Mouse (Mus musculus): Measurements from ENCODE around the gene Nat8f1. TPM values are rescaled to one million over a fixed set of nuclear protein-coding genes. Genes with fewer than 3 reads are reported as not detected.
"Not testable (repeated sequence)": the region's sequence is repeated elsewhere in the genome, so short reads cannot be mapped to it uniquely, and the experiment has no call there.

Gene Nat8f1
- polyA plus RNA-seq, 1 experiment: 3.8 TPM

- no peak for TF ChIP-seq CEBPB (IDR thresholded peaks at IDR 0.05; ENCODE audit: insufficient read depth, poor library complexity, severe bottlenecking)
- no peak for TF ChIP-seq E2F4 (IDR thresholded peaks at IDR 0.05; ENCODE audit: insufficient read depth)
- TF ChIP-seq USF1 (IDR thresholded peaks at IDR 0.05; ENCODE audit: low read depth): no peak
- no peak for TF ChIP-seq MYOD1 (IDR thresholded peaks at IDR 0.05; ENCODE audit: control insufficient read depth in 1 of 3, insufficient read length in 2 of 3, low read depth in 2 of 3)
- Histone ChIP-seq H3ac (ENCODE audit: control insufficient read depth, insufficient read length) (no peak overlapping the region), H3K36me3 (ENCODE audit: control insufficient read depth, insufficient read depth) (peaks cover 35% of the 10 kb centered on the region)
These were observed 12.3 kb upstream of the Nat8f1 start for GRCm38 (mm10) chr6:85927476-85928464.

GRCm38 (mm10) chr6:85926709-85927108 lies 11.2 kb upstream of the Nat8f1 start:
- no peak overlapping the region for H3K4me3 ChIP-seq
- TF ChIP-seq TCF3 (IDR thresholded peaks at IDR 0.05; ENCODE audit: insufficient read length, low read depth) (no peak), E2F4 (IDR thresholded peaks at IDR 0.05; ENCODE audit: insufficient read depth) (no peak), CEBPB (IDR thresholded peaks at IDR 0.05; ENCODE audit: insufficient read depth, poor library complexity, severe bottlenecking) (no peak), SRF (IDR thresholded peaks at IDR 0.05; ENCODE audit: control insufficient read depth, insufficient read length, low read depth) (no peak), USF1 (IDR thresholded peaks at IDR 0.05; ENCODE audit: low read depth) (no peak), TCF12 (IDR thresholded peaks at IDR 0.05; ENCODE audit: insufficient read depth, poor library complexity, severe bottlenecking) (no peak), POLR2A (IDR thresholded peaks at IDR 0.05; ENCODE audit: insufficient read length, low read depth) (no peak), MYOG (IDR thresholded peaks at IDR 0.05; ENCODE audit: control insufficient read depth in 1 of 3, insufficient read depth in 1 of 3, insufficient read length in 2 of 3, low read depth in 2 of 3) (no peak), REST (IDR thresholded peaks at IDR 0.05; ENCODE audit: insufficient read depth, insufficient read length) (no peak), MAX (IDR thresholded peaks at IDR 0.05; ENCODE audit: low read depth) (no peak), POLR2AphosphoS2 (IDR thresholded peaks at IDR 0.05; ENCODE audit: insufficient read length, low read depth) (no peak), MYOD1 (IDR thresholded peaks at IDR 0.05; ENCODE audit: control insufficient read depth in 1 of 3, insufficient read length in 2 of 3, low read depth in 2 of 3) (no peak)

More at GRCm38 (mm10) chr6:85927476-85928464, 12.3 kb upstream of the Nat8f1 start:
- H3K79me2 ChIP-seq (ENCODE audit: control insufficient read depth, insufficient read depth): no peaks in the 10 kb centered on the region
- H3K27me3 ChIP-seq (ENCODE audit: control insufficient read depth, insufficient read depth, insufficient read length): no peaks in the 10 kb centered on the region
- no peak overlapping the region for H3K4me2 ChIP-seq (ENCODE audit: low read depth)
- H3K4me3 ChIP-seq: no peak overlapping the region

GRCm38 (mm10) chr6:85923643-85924042 lies 8.2 kb upstream of the Nat8f1 start:
- Histone ChIP-seq H3K27me3 (ENCODE audit: control insufficient read depth, insufficient read depth, insufficient read length) (no peaks in the 10 kb centered on the region), H3K36me3 (ENCODE audit: control insufficient read depth, insufficient read depth) (peaks cover 35% of the 10 kb centered on the region), H3K4me3 (no peak overlapping the region), H3K79me2 (ENCODE audit: control insufficient read depth, insufficient read depth) (no peaks in the 10 kb centered on the region), H3ac (ENCODE audit: control insufficient read depth, insufficient read length) (no peak overlapping the region), H3K4me2 (ENCODE audit: low read depth) (no peak overlapping the region)
- TF ChIP-seq REST (IDR thresholded peaks at IDR 0.05; ENCODE audit: insufficient read depth, insufficient read length) (no peak), E2F4 (IDR thresholded peaks at IDR 0.05; ENCODE audit: insufficient read depth) (no peak), TCF12 (IDR thresholded peaks at IDR 0.05; ENCODE audit: insufficient read depth, poor library complexity, severe bottlenecking) (no peak)

More at GRCm38 (mm10) chr6:85926709-85927108, 11.2 kb upstream of the Nat8f1 start:
- Histone ChIP-seq H3K27me3 (ENCODE audit: control insufficient read depth, insufficient read depth, insufficient read length) (no peaks in the 10 kb centered on the region), H3ac (ENCODE audit: control insufficient read depth, insufficient read length) (no peak overlapping the region), H3K79me2 (ENCODE audit: control insufficient read depth, insufficient read depth) (no peaks in the 10 kb centered on the region), H3K36me3 (ENCODE audit: control insufficient read depth, insufficient read depth) (peaks cover 41% of the 10 kb centered on the region), H3K4me2 (ENCODE audit: low read depth) (no peak overlapping the region)

- no peak overlapping the region for H3ac ChIP-seq (ENCODE audit: control insufficient read depth, insufficient read length)
- H3K36me3 ChIP-seq (ENCODE audit: control insufficient read depth, insufficient read depth): peaks cover 8% of the 10 kb centered on the region
- no peaks in the 10 kb centered on the region for H3K27me3 ChIP-seq (ENCODE audit: control insufficient read depth, insufficient read depth, insufficient read length)
- TF ChIP-seq MAX (IDR thresholded peaks at IDR 0.05; ENCODE audit: low read depth) (no peak), TCF12 (IDR thresholded peaks at IDR 0.05; ENCODE audit: insufficient read depth, poor library complexity, severe bottlenecking) (no peak), MYOD1 (IDR thresholded peaks at IDR 0.05; ENCODE audit: control insufficient read depth in 1 of 3, insufficient read length in 2 of 3, low read depth in 2 of 3) (no peak), SRF (IDR thresholded peaks at IDR 0.05; ENCODE audit: control insufficient read depth, insufficient read length, low read depth) (no peak), POLR2A (IDR thresholded peaks at IDR 0.05; ENCODE audit: insufficient read length, low read depth) (no peak), POLR2AphosphoS2 (IDR thresholded peaks at IDR 0.05; ENCODE audit: insufficient read length, low read depth) (no peak), REST (IDR thresholded peaks at IDR 0.05; ENCODE audit: insufficient read depth, insufficient read length) (no peak), E2F4 (IDR thresholded peaks at IDR 0.05; ENCODE audit: insufficient read depth) (no peak), USF1 (IDR thresholded peaks at IDR 0.05; ENCODE audit: low read depth) (no peak), TCF3 (IDR thresholded peaks at IDR 0.05; ENCODE audit: insufficient read length, low read depth) (no peak), CEBPB (IDR thresholded peaks at IDR 0.05; ENCODE audit: insufficient read depth, poor library complexity, severe bottlenecking) (no peak), MYOG (IDR thresholded peaks at IDR 0.05; ENCODE audit: control insufficient read depth in 1 of 3, insufficient read depth in 1 of 3, insufficient read length in 2 of 3, low read depth in 2 of 3) (no peak)
- no peak overlapping the region for H3K4me3 ChIP-seq
- H3K4me2 ChIP-seq (ENCODE audit: low read depth): no peak overlapping the region
- peaks cover 13% of the 10 kb centered on the region for H3K79me2 ChIP-seq (ENCODE audit: control insufficient read depth, insufficient read depth)
These were observed 3.9 kb upstream of the Nat8f1 start for GRCm38 (mm10) chr6:85919401-85919800.

GRCm38 (mm10) chr6:85918341-85918740 lies 2.9 kb upstream of the Nat8f1 start:
- not testable (repeated sequence) for H3ac ChIP-seq (ENCODE audit: control insufficient read depth, insufficient read length); H3K36me3 ChIP-seq (ENCODE audit: control insufficient read depth, insufficient read depth); H3K4me2 ChIP-seq (ENCODE audit: low read depth); H3K4me3 ChIP-seq; H3K27me3 ChIP-seq (ENCODE audit: control insufficient read depth, insufficient read depth, insufficient read length)
- peaks cover 13% of the 10 kb centered on the region for H3K79me2 ChIP-seq (ENCODE audit: control insufficient read depth, insufficient read depth)
